Mouse (Mus musculus) erythroblast, embryonic 14.5 days (primary cell): ENCODE results near the gene Fbxw5.

Experiments
- GATA1 ChIP-seq: IDR thresholded peaks from 2 replicates; pipeline ENCODE4 v1.6.1; 2012; ENCODE audit warnings: low read length, inconsistent platforms, mixed read lengths
- TAL1 ChIP-seq: IDR thresholded peaks from 3 replicates; pipeline ENCODE4 v1.6.1; 2012; ENCODE audit warnings: low read length, inconsistent platforms, mixed read lengths

- no peak for TF ChIP-seq GATA1
- no peak for TF ChIP-seq TAL1
These were observed 46.4 kb downstream of the Fbxw5 start, which contains the start of gene Traf2 for GRCm38 (mm10) chr2:25546811-25547491.
